Mouse (Mus musculus) bone marrow, adult 2 months (tissue): ENCODE data around the gene Kat2b. TPM values are rescaled to one million over a fixed set of nuclear protein-coding genes. Genes with fewer than 3 reads are reported as not detected.

Source experiments
- H3K27ac ChIP-seq: fragments of 200-500 bp; 2 replicates; pipeline ENCODE4 v1.5.1; 2012; ENCODE audit warnings: low read depth, mild to moderate bottlenecking, control low read depth, inconsistent platforms, low read length; ENCODE audit not compliant: control insufficient read depth, poor library complexity, insufficient read depth
- H3K4me1 ChIP-seq: fragments of 200-500 bp; 2 replicates; pipeline ENCODE4 v1.6.1; 2011; ENCODE audit warnings: low read length; ENCODE audit not compliant: control insufficient read depth, insufficient read depth
- H3K4me3 ChIP-seq: fragments of 200-500 bp; replicated peaks from 2 replicates; pipeline ENCODE3; 2011; ENCODE audit warnings: mild to moderate bottlenecking, low read depth, low read length, control low read depth; ENCODE audit not compliant: control insufficient read depth
- CTCF ChIP-seq: fragments of 200-500 bp; IDR thresholded peaks from 2 replicates; pipeline ENCODE4 v1.5.1; 2011; ENCODE audit warnings: low read length, control low read depth; ENCODE audit not compliant: control insufficient read depth, insufficient read depth
- POLR2A ChIP-seq: fragments of 200-500 bp; IDR thresholded peaks from 2 replicates; pipeline ENCODE4 v1.6.1; 2011; ENCODE audit warnings: low read depth, mild to moderate bottlenecking, control low read depth, low read length, borderline replicate concordance; ENCODE audit not compliant: control insufficient read depth
- WGBS: fragments of 180-500 bp; shearing (Covaris S2); methylation state at CpG from one replicate; pipeline ENCODE4 v1.1.7; 2018; 5-methylcytosine and 5-hydroxymethylcytosine counted together
- polyA plus RNA-seq: library from polyadenylated mRNA; stranded (reverse); fragments of >200 nt; gene quantifications from 2 replicates; pipeline ENCODE4 v1.2.4, GENCODE M21; 2011; ENCODE audit warnings: low replicate concordance; ENCODE audit not compliant: missing spikeins, insufficient read depth, insufficient read length

Kat2b gene
- polyA plus RNA-seq, 1 experiment: 50.6 TPM

- no peak overlapping the region for H3K27ac ChIP-seq
- H3K4me3 ChIP-seq: no peak overlapping the region
- no peaks in the 10 kb centered on the region for H3K4me1 ChIP-seq
- WGBS: 83% methylated on average over 6 of the region's 6 CpGs
- TF ChIP-seq POLR2A (no peak), CTCF (no peak)
Measured at GRCm38 (mm10) chr17:53661056-53661840, 94.6 kb downstream of the Kat2b start.

- Histone ChIP-seq H3K4me1 (no peaks in the 10 kb centered on the region), H3K4me3 (no peak overlapping the region), H3K27ac (no peak overlapping the region)
- TF ChIP-seq POLR2A (no peak), CTCF (no peak)
- WGBS: 76% methylated on average over 3 of the region's 3 CpGs
Measured at GRCm38 (mm10) chr17:53664267-53664666, 97.6 kb downstream of the Kat2b start.

DNA sequence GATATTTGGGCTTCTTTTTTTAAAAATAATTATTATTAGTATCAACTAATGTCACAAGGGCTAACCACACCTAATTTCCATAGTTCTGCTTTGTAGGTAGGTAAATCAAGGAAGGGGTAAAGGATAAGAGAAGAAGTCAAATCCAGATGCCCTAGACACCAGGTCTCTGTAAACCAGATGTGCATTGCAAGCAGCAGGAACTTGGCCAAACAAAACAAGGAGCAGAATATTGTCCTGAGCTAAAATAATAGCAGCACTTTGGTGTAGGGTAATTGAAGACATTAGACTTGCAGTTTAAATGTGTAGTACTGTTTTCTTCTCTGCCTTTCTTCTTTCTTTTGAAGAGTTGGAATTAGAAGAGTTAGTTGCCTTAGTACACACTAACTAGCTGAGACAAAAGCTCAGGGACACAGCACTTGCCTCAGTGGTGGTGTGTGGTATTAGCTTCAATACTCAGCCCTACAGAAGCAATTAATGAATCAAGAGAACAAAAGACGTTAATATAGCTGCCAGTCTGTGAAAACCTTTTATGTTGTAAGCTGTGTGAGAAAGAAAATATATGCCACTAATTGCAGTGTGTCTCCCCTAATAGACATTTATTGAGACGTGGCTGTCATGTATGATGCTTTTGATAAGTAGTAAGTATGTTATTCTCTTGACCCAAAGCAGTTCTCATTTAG lies 98.2 kb downstream of the Kat2b start:
- Histone ChIP-seq H3K4me1 (no peaks in the 10 kb centered on the region), H3K27ac (no peak overlapping the region), H3K4me3 (no peak overlapping the region)
- 85% methylated on average over 2 of the region's 2 CpGs for WGBS
- TF ChIP-seq POLR2A: no peak
- no peak for TF ChIP-seq CTCF

DNA sequence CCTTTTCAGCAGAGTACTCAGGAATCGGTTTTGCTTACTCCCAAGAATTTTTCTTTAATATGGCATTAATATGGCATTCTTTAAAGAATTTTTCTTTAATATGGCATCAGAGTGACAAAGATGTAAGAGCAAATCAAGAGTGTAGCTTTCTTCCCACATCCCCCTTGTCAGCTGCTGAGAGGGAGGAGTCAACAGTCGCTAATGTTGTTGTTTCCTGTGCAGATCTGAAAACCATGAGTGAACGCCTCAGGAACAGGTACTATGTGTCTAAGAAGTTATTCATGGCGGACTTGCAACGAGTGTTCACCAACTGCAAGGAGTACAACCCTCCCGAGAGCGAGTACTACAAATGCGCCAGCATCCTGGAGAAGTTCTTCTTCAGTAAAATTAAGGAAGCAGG lies 103.8 kb downstream of the Kat2b start:
- H3K27ac ChIP-seq: no peak overlapping the region
- 87% methylated on average over 8 of the region's 8 CpGs for WGBS
- TF ChIP-seq POLR2A: no peak
- TF ChIP-seq CTCF: no peak
- H3K4me3 ChIP-seq: no peak overlapping the region
- H3K4me1 ChIP-seq: no peaks in the 10 kb centered on the region

DNA sequence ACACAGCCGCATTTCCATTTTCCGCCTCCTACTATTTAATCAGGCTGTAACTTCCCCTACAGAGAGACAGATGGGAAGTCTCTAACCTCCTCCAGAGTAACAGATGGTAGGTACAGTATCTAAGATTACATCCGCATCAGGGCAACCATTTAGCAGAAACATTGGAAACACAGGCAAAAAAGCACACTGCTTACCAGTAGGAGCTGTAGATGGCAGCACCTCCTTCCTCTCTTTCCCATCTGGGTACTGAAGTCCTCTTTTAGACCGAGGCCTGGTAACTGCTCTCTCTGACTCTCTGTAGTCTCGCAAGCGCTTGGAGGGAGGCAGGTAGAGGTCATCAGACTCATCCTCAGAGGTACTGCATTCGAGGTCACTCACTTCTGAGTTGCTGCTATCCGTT lies 112.1 kb downstream of the Kat2b start:
- Histone ChIP-seq H3K4me1 (no peaks in the 10 kb centered on the region), H3K4me3 (no peak overlapping the region), H3K27ac (no peak overlapping the region)
- WGBS: 75% methylated on average over 8 of the region's 8 CpGs
- no peak for TF ChIP-seq POLR2A
- no peak for TF ChIP-seq CTCF

- peak overlapping the region; percentile 89 for H3K4me3 ChIP-seq
- TF ChIP-seq POLR2A (no peak), CTCF (no peak)
- H3K27ac ChIP-seq: no peak overlapping the region
- WGBS: 2% methylated on average over 1 of the region's 1 CpGs
- no peaks in the 10 kb centered on the region; the same call in 1 of the 2 replicates for H3K4me1 ChIP-seq
Measured at GRCm38 (mm10) chr17:53688321-53688720, 121.7 kb downstream of the Kat2b start.

GRCm38 (mm10) chr17:53688877-53689802 lies 122.5 kb downstream of the Kat2b start, which contains the start of gene Sgo1:
TSS of gene Sgo1 (minus strand) at chr17:53689333.
- under 1% methylated on average over 78 of the region's 78 CpGs for WGBS

More at GRCm38 (mm10) chr17:53688877-53689802, 122.5 kb downstream of the Kat2b start, which contains the start of gene Sgo1:
- TF ChIP-seq POLR2A (peak; percentile 84), CTCF (peak; percentile 38; the same call in 1 of the 2 replicates)
- peak within 1 kb of the TSS; percentile 95 for H3K27ac ChIP-seq
- peak within 1 kb of the TSS; percentile 89 for H3K4me3 ChIP-seq
- no peaks in the 10 kb centered on the region; the same call in 1 of the 2 replicates for H3K4me1 ChIP-seq
